Mouse (Mus musculus) retina, embryonic 14.5 days (tissue): ENCODE results near the gene Pomc.
"Not testable (repeated sequence)": the region's sequence is repeated elsewhere in the genome, so short reads cannot be mapped to it uniquely, and the experiment has no call there.

ENCODE experiments used
- DNase-seq: peaks from one replicate; pipeline ENCODE4 v3.0.0-alpha.2; 2015; ENCODE audit warnings: low spot score

The Pomc gene

GRCm38 (mm10) chr12:3968380-3968779 is 13.6 kb downstream of the Pomc start:
- no peak for DNase-seq

- not testable (repeated sequence) for DNase-seq
These were observed 18.4 kb downstream of the Pomc start for GRCm38 (mm10) chr12:3973169-3973568.

- no peak for DNase-seq
These were observed 26.2 kb downstream of the Pomc start for GRCm38 (mm10) chr12:3980991-3981349.

- DNase-seq: peak; percentile 86
These were observed 26.8 kb downstream of the Pomc start for GRCm38 (mm10) chr12:3981350-3982131.

GRCm38 (mm10) chr12:3982257-3982656 is 27.5 kb downstream of the Pomc start:
- no peak for DNase-seq

GRCm38 (mm10) chr12:3983736-3984135 is 29.0 kb downstream of the Pomc start:
- DNase-seq: peak; percentile 97

- DNase-seq: no peak
These were observed 29.7 kb downstream of the Pomc start for GRCm38 (mm10) chr12:3984446-3984845.

- no peak for DNase-seq
These were observed 35.2 kb downstream of the Pomc start for GRCm38 (mm10) chr12:3989943-3990342.

GRCm38 (mm10) chr12:3991047-3991446 is 36.3 kb downstream of the Pomc start:
- no peak for DNase-seq

GRCm38 (mm10) chr12:3996749-3997148 is 42.0 kb downstream of the Pomc start:
- no peak for DNase-seq

GRCm38 (mm10) chr12:4000406-4000805 is 45.7 kb downstream of the Pomc start:
- DNase-seq: no peak

- DNase-seq: peak; percentile 70
These were observed 49.9 kb downstream of the Pomc start for GRCm38 (mm10) chr12:4004648-4005047.

GRCm38 (mm10) chr12:4006079-4006478 is 51.3 kb downstream of the Pomc start:
- no peak for DNase-seq

- DNase-seq: no peak
These were observed 52.4 kb downstream of the Pomc start for GRCm38 (mm10) chr12:4007181-4007580.

GRCm38 (mm10) chr12:4007766-4008165 is 53.0 kb downstream of the Pomc start:
- no peak for DNase-seq

GRCm38 (mm10) chr12:4008731-4009130 is 54.0 kb downstream of the Pomc start:
- peak; percentile 67 for DNase-seq
